Mouse (Mus musculus): ENCODE results near the gene Fam131c.

Gene Fam131c

DNA sequence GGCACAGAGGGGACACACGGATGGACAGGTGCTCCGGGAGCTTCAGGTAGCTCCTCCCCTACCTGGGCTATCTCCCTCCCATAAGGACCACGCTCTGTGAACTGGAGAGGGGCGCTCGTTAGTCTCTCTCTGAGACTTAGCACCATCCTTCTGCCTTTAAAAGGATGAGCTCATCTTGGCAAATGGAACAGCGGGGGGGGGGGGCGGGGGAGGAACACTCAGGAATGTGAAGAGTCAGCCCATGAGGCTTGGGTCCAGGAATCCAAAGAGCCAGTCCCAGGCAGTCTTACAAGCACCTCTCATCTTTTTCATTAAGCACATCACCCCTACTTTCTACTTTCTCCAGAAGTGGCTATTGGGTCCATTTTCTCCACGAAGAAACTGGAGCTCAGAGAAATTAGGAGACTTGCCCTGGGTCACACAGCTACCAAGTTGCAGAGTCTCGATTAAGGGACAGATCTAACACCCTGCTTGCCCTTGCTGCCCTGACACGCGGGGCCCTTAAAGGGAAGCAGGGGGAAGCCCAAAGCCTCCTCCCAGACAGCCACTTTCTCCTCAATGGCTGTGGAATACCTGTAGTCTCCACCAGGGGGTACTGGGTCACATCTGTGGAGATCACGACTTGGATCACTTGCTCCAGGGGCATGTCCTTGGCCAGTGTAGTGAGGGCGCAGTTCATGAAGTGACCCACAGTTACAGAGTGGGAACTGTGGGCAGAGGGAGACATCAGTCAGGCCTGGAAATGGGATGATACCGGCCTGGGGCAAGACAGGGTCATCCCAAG, 38.7 kb downstream of the Fam131c start:
- CTCF ChIA-PET = interaction anchor here (0.6 to 1.2 kb wide), 6 partner anchors 13 to 212 kb away, joined by 3 to 8 read pairs (median 6); no protein-coding TSS in a partner anchor

DNA sequence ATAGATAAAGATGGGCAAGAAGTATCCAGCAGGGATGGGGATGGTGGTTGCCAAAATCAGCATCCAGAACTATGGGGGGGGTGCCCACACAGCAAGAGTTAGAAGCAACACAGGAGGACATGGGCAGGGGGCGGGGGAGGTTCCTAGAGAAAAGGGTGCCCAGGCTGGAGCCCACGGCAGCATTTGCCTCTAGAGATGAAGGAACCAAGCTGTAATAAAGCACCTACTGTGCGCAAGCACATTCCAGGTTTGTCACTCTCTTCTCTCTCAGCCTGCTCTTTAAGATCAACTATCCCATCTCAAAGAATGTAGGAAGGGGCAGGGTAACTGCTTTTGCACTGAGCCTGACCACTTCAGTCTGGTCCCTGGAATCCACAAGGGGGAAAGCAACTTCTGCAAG, 40.6 kb downstream of the Fam131c start:
- CTCF ChIA-PET = interaction anchor here (1.0 kb wide), 1 partner anchor 175 kb away, joined by 3 read pairs; no protein-coding TSS in a partner anchor

DNA sequence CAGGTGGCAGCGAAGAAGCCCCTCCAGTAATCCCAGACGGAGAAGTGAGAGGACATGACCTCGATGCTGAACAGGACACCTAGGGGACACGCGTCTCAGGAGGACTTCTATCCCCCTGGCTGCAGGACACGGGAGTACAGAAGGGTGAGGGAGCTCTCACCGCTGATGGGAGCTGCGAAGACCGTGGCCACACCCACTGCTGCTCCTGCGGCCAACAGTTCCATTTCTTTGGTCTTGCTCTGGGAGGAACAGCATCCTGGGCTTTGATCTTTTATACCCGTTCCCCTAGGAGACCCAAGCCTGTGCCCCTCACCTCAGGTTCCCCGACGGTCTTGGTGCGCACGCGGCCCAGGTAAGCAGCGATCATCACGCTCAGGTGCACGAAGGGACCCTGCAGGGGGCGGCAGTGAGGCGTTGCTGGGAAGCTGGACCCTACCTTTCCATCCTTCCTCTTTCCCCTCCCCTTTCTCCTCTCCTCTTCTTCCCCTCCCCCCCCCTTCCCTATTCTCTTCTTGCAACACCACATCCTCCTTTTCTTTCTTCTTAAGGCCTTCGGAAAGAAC, 43.5 kb downstream of the Fam131c start:
- CTCF ChIA-PET = interaction anchor here (0.6 kb wide), 1 partner anchor 182 kb away, joined by 3 read pairs; no protein-coding TSS in a partner anchor

DNA sequence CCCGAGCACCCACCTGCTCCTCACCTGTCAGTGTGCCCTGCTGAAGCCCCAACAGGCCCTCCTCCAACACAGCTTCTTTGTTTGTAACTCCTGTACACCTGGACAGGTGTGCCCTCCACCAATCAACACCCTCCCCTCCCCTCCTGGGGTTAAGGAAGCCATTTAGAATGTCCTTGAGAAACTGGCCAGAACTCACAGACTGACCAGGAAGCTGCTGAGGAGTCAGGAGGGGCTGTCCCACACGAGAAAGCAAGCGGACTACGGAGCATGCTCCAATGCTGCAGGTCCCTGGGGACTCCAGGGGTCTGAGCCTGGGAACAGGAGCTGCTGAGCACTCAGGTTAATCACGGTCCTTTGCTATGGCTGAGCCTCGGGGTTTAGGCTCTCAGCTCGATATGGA, 47.9 kb downstream of the Fam131c start, which contains the start of gene Clcnkb:
Gene Clcnkb (minus strand): TSS at position 91 of the 400 bp plus-strand sequence.
- CTCF ChIA-PET = no interaction called here

DNA sequence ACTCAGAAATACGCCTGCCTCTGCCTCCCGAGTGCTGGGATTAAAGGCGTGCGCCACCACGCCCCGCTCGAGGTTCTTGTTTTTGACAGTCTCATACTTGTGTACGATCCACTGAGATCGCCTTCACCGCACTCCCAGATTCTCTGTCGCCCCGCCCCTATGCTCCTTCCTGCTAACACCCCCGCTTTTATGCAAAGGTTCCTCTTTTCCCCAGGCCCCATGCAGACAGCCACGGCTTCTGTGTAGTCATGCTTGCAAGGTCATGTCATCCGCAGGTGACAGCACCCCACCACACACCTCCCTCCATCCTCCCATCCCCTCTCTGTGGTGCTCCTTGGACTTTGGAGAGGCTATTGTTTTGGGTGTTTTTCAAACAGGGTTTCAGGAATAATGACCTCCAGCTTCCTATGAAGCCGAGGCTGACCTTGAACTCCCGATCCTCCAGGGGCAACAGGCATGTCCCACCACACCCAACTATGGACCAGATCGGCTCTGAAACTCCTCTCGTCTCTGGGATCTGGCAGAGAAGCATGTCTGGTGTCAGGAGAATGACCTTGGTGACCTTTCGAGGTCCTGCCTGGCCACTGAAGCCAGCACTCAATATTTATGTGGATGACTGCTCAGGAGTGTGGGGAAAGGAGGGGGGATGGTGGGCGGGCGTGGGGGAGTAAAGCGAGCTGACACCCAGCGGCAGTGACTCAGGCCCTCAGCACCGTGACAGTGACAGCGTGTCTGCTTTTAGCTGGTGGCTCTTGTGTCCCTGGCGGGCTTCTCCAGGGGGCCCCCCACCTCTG, 51.6 kb downstream of the Fam131c start:
- CTCF ChIA-PET = interaction anchor here (0.8 to 1.1 kb wide), 2 partner anchors 12 to 14 kb away, joined by 3 to 13 read pairs; no protein-coding TSS in a partner anchor

DNA sequence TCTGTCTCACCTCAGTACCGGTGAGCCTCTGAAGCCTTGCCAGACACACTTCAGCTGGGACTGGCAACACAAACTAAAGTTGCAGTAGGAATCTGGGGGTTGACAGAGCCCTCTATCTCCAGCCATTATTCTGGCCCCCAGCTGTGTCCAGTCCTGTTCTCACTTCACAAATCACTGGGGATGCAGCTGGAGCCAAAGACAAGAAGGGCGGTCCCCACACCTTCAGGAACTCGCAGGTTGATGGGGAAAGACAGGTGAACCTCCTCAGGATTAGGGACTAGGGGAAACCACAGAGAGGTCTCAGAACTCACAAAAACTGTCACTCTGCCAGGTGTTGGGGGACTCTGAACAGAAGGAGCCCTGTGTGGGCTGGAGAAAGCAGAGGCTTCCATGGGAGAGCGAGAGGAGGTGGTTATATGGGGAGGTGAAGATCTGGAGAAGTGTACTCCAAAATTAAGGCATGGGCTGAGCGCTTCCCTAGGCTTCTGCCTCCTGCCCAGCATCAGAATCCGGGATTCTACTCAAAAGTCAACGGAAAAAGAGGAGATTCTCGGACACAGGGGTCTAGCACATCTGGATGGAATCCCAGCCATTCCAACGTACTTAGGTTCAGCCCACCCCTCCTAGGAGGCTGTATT, 52.3 kb downstream of the Fam131c start, which contains the start of gene Hspb7:
Gene Hspb7 (plus strand): TSS at position 588 of the 638 bp plus-strand sequence.
- CTCF ChIA-PET = interaction anchor here (1.1 kb wide), 1 partner anchor 13 kb away, joined by 3 read pairs; no protein-coding TSS in a partner anchor

DNA sequence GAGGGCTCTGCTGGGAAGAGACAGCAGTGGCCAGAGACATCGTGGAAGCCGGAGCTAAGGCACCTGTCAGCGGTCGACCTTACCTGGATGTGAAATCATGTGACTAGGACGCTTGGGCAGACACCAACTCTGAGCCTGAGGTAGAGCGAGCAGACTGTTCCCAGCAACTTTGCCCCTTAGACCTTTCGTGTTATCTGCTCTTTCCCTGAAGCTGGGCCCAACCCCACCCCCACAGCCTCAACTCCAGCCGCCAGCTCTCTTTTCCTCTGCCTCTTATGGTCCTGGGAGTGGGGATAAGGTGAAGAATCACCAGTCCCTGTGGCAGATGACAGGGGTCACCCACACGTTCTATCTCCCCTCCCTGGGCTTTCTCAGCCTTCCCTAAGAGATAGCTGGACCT, 52.9 kb downstream of the Fam131c start:
- CTCF ChIA-PET = no interaction called here

DNA sequence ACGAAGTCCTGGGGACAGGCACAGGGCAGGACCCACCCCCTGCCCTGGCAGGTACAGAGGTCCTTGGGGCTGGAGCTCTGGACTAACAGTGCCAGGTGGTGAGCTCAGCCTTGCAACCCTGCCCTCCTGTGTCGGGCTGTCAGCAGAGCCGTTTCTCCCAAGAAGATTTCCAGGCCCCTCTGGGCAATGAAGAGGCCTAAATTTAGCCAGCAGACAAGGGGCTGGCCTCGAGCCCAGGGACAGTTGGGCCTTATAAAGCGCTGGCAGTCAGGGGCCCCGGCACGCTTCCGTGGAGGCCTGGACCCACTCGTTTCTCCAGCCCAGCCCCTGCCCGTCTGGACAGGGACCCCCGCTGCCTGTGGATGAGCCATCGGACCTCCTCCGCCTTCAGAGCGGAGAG, 53.4 kb downstream of the Fam131c start:
- CTCF ChIA-PET = interaction anchor here (0.6 kb wide), 1 partner anchor 10 kb away, joined by 11 read pairs; no protein-coding TSS in a partner anchor

DNA sequence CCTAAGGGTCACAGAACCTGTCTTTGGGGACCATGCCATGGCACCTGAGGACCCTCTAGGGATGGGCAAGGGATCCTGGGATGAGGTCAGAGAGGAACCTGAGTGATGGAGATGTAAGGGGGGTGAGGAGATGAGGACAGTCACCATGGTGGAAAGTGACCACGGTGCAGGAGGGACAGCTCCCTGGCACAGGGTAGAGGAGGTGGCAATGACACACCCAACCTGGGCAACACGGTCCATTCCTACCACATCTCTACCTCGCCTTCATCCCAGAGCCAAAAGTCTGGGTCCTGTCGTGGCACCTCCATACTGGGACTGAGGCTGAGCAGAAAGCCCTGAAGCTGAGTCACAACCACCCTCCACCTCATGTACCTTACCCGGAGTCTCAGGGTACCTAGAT, 54.8 kb downstream of the Fam131c start:
- CTCF ChIA-PET = no interaction called here

DNA sequence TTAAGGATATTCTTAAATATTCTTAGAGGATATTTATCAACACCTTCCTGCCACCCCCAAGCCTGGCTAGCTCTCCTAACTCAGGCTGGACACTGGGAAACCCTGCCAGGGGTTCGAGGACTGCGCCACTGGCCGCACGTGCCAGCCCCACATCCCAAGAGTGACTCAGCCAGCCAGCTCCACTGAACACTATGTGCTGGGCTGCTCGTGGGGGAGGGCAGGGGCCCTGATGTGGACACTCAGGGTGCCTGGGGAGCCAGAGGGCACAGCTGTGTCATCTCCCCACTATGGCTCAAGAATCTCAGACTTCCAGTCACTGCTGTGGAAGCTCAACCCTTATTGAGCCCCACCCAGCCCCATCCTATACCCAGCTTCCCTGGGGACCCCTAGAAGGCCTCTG, 55.3 kb downstream of the Fam131c start:
- CTCF ChIA-PET = no interaction called here

DNA sequence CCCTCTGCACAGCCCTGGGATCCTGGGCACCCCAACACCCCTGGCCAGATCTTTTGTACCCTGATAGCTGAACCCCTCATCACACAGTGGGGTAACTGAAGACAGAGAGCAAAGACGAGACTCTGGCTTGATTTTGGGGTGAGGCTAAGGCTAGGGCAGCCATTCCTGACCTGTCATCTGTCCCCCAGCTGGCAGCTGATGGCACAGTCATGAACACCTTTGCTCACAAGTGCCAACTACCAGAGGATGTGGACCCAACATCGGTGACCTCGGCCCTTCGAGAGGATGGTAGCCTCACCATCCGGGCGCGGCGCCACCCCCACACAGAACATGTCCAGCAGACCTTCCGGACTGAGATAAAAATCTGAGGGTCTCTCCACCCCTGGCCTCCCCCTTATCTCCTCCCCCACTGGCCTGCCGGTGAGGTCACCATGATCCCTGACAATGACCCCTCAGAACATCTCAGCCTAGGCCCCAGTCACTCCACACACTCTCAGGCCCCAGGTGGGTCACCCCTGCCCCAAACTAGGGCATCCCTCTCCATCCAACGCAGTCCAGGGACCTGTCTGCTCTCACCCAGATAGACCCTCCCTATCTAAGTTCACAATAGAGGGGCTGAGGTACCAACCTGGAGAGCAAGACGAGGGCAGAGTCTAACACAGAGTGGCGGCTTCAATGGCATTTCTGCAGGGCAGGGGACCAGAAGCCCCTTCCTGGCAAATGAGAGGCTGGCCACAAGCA, 55.8 kb downstream of the Fam131c start:
- CTCF ChIA-PET = interaction anchor here (1.1 kb wide), 1 partner anchor 15 kb away, joined by 3 read pairs; no protein-coding TSS in a partner anchor

DNA sequence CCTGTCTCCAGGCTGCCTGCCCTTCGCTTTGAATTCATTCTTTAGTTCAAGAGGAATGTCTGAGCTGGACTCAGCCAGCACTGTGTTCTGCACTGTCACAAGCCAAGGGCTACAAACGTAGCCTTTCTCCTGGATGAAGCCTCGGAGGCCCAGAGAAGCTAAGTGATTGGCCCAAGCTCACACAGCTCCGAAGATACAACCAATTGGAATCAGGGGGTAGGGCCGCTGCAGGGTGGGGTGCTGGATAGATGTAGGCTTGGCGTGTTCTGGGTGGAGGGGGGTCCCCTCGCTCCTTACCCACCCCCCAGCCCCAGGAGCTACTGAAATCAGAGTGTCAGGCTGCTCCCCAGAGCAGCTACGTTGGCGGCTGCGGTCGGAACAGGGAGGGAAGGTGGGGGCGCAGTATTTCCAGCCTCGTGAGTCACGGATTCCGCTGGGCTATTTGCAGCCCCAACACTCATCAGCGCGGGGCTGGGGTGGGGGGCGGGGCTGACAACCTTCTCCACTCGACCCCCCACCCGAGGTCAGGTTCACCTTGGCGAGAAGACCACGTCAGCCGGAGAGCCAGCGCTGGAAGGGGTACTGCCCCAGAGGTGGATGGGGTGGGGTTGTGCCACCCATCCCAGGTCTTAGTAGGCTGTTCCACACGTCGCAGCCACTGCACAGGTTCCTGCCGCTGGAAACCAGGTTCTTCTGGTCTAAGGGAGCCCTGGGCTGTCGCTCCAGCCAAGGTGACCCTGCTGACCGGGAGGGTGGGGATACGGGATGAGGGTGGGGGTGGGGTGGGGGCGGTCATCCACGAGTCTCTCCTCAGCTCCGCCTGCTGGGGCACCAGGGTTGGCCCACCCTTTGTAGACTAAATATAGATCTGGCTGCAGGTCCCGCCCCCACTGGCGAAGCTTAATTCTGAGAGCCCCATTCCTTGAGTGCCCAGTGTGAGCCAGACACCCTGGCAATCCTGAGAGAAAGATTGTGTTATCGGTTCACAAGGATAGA, 57.8 kb downstream of the Fam131c start:
- CTCF ChIA-PET = interaction anchor here (0.6 to 1.2 kb wide), 4 partner anchors 59 to 151 kb away, joined by 3 to 5 read pairs (median 4); no protein-coding TSS in a partner anchor

DNA sequence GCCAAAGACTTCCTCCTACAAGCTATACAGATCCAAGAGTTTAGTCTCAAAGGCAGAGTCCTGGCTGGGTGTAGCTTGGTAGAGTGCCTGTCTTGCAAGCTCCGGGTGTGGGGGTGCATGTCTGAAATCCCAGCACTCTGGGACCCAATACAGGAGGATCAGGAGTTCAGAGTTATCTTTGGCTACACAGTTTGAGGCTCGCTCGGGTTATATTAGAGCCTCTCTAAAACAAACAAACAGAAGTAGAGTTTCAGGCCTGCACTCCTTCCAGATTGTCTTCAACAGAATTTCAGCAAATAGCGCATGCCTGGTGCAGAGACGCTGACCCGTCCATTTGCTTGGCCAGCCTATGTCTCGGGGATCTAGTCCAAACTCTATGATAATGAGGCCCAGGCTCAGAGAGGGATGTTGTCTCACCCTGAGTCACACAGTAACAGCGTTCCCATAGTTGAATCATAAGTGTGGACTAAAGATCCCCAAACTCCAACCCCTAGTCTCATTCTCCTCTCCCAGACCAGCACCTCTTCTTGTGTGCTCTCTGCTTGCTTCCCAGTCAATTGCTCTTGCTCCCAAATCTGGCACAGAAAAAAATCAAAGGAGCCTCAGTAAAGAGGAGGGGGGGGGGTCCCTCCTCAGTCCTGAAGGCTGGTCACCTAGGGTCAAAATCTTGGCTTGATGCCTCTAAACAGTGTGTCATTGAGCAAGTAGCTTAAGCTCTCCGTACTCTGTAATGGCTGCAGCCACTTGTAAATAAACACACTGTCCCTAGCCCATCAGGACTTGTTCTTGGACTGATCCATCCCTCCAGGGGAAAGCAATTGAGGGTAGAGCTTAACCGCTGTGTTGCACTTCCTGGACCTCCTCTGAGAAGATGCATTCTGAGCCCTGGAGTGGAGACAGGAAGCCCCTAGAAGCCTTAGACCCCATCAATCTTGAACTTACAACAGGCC, 59.1 kb downstream of the Fam131c start:
- CTCF ChIA-PET = interaction anchor here (0.6 to 1.2 kb wide), 4 partner anchors 23 to 308 kb away, joined by 3 to 6 read pairs (median 4); no protein-coding TSS in a partner anchor

DNA sequence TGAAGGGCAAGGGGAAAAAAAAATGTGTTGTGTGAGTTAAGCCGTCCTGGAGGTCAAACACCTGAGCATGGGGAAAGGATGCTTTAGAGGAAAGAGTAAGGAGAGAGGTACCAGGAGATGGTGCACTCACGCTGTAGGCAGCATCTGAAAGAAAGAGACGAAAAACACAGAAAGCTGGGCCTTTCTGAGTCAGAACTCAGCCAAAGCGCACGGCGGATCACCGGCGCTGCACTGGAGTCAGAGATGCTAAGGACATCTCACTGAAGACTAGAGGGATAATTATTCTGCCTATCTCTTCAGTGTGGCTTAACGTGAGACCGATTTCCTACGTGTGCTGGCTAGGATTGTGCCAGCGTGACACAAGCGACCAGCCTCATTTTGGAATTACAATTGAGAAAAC, 59.9 kb downstream of the Fam131c start:
- CTCF ChIA-PET = interaction anchor here (0.6 to 0.9 kb wide), 3 partner anchors 23 to 309 kb away, joined by 3 to 6 read pairs (median 3); no protein-coding TSS in a partner anchor

DNA sequence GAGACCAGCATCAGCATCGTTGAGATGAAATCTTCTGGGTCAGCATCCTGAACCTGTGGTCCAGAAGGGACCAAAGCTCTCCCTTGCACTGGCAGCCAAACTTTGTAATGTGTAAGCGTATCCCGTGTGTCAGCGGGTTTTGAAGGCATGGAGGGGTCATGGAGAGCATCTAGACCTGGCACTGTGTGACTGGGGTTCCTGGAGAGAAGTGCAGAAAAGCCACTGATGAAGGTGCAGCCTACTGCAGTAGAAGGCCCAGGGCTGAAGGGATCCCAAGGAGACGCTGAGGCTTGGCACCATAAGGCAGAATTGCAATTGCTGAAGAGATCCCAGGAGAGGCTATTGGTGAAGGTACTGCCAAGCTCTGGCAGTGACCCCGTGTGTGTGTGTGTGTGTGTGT, 61.4 kb downstream of the Fam131c start:
- CTCF ChIA-PET = interaction anchor here (1.0 to 1.5 kb wide), 2 partner anchors 25 to 130 kb away, joined by 3 to 4 read pairs; no protein-coding TSS in a partner anchor

DNA sequence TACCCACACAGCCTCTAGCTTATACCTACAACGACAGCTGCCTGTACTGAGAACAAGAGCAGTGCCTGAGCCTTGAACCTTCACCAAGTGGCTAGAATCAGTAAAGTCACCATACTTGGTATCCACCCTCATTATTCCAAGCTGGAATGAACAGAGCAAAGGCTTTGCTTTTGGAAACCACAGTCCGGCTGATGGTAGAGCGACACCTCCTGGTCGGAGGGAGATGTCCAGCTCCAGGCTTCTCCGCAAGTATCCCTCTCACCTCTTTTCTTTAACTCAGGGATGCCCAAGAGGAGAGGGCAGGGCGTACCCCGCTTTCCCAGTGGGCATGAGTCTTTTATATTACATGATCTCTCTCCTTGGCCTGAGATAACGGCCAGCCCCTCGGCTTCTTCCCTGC, 61.8 kb downstream of the Fam131c start:
- CTCF ChIA-PET = interaction anchor here (1.0 to 1.5 kb wide), 2 partner anchors 25 to 130 kb away, joined by 3 to 4 read pairs; no protein-coding TSS in a partner anchor

DNA sequence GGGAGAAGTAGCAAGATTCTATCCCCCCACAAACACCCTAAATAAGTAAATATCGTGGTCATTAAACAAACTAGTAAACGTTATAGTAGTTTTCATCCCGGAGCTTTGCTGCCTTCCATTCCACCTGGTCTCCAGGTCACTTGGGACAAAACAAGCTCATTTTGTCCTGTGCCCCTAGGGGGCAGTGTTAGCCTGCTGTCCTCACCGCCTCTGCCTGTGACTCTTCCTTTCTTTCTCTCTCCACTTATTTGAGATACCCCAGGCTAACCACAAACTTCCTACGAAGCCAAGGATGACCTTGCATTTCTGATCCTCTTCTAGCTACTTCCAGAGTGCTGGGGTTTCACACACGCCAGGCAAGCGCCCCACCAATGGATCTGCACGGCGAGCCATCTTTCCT, 63.0 kb downstream of the Fam131c start:
- CTCF ChIA-PET = interaction anchor here (0.5 to 1.8 kb wide), 8 partner anchors 12 to 157 kb away, joined by 3 to 6 read pairs (median 3); no protein-coding TSS in a partner anchor

DNA sequence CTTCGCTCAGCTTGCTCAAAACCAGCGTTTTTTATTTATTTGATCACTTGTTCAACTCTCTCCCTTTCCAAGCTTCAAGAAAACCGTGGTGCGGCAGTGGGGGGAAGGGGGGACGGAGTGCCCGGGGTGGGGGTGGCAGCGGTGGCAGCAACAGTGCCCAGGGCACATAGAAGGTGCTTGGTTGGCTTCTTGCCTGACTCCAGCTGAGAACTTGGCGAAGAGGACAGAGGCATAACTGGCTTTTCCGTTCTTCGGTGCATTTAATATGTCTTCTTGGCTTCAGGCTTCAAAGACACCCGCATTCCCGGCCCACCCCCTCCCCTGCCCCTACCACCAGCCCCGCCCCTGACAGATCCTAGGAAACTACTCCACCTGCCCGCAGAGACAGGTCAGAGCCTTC, 64.6 kb downstream of the Fam131c start:
- CTCF ChIA-PET = interaction anchor here (0.6 kb wide), 2 partner anchors 94 to 178 kb away, joined by 5 to 8 read pairs; no protein-coding TSS in a partner anchor
